Mouse (Mus musculus): Measurements from ENCODE around the gene Rrbp1. TPM values are rescaled to one million over a fixed set of nuclear protein-coding genes. Genes with fewer than 3 reads are reported as not detected.
A peak's percentile ranks its signal among the peaks of the same experiment; 100 is the strongest.

Gene Rrbp1
- polyA plus RNA-seq, 1 experiment from 2014 or later, result 130 TPM

- ATAC-seq (ENCODE audit: insufficient read depth, low FRiP score, low read depth), result no peak
- Histone ChIP-seq H3K4me1 (peaks cover 4% of the 10 kb centered on the region), H3K27me3 (replicated peaks) (no peaks in the 10 kb centered on the region), H3K9ac (no peak overlapping the region), H3K9me3 (no peaks in the 10 kb centered on the region), H3K4me3 (replicated peaks) (no peak overlapping the region), H3K4me2 (no peak overlapping the region), H3K27ac (no peak overlapping the region), H3K36me3 (no peaks in the 10 kb centered on the region)
- 67% methylated on average over 12 of the region's 12 CpGs for WGBS
These were observed 78.7 kb downstream of the Rrbp1 start for GRCm38 (mm10) chr2:143932340-143932873.

DNA sequence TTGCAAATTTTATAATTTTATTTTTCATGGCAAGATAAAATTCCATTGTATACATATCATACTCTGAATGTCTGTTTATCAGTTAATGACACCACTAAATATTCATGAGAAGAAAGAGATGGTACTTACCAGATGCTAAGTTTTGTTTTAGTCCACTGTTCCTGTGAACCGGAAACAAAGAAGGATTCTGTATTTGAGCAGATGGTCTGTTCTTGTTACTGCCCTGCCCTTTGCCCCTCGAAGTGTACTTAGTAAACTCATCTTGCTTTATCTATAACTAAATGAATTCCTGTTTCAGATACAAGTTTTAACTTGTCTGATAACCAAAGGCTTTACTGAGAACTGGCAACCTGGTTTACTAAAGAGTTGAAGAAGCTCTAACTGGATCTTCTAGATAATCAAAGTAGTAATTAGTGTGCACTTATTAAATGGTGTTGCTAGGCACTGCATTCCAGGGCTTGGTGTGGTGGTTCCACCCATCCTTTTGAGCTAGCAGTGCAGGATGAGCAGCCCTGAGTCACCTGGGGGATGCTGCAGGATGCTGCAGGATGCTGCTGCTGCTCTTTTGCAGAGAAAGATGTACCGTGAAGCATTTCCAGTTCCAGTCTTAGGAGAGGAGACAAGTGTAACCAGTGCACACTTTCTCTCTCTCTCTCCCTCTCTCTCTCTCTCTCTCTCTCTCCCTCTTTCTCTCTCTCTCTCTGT lies 81.3 kb downstream of the Rrbp1 start:
- 38% methylated on average over 3 of the region's 3 CpGs for WGBS
- no peak for ATAC-seq (ENCODE audit: insufficient read depth, low FRiP score, low read depth)
- H3K4me1 ChIP-seq, result peaks cover 4% of the 10 kb centered on the region
- no peak overlapping the region for H3K4me2 ChIP-seq
- H3K9ac ChIP-seq, result no peak overlapping the region
- no peaks in the 10 kb centered on the region for H3K36me3 ChIP-seq
- H3K9me3 ChIP-seq, result no peaks in the 10 kb centered on the region
- H3K27me3 ChIP-seq (replicated peaks), result no peaks in the 10 kb centered on the region
- no peak overlapping the region for H3K4me3 ChIP-seq (replicated peaks)
- no peak overlapping the region for H3K27ac ChIP-seq

GRCm38 (mm10) chr2:143925826-143926225 lies 85.2 kb downstream of the Rrbp1 start:
- Histone ChIP-seq H3K4me2 (no peak overlapping the region), H3K4me3 (replicated peaks) (no peak overlapping the region), H3K9me3 (no peaks in the 10 kb centered on the region), H3K27ac (no peak overlapping the region), H3K36me3 (no peaks in the 10 kb centered on the region), H3K4me1 (peaks cover 9% of the 10 kb centered on the region; the same call in 1 of the 2 replicates), H3K9ac (no peak overlapping the region), H3K27me3 (replicated peaks) (no peaks in the 10 kb centered on the region)
- ATAC-seq (ENCODE audit: insufficient read depth, low FRiP score, low read depth), result no peak
- 88% methylated on average over 6 of the region's 6 CpGs for WGBS

GRCm38 (mm10) chr2:143924085-143924484 lies 87.0 kb downstream of the Rrbp1 start:
- H3K27ac ChIP-seq, result no peak overlapping the region
- ATAC-seq (ENCODE audit: insufficient read depth, low FRiP score, low read depth), result no peak
- 51% methylated on average over 7 of the region's 7 CpGs for WGBS
- H3K4me2 ChIP-seq, result no peak overlapping the region
- peaks cover 16% of the 10 kb centered on the region; the same call in 1 of the 2 replicates for H3K4me1 ChIP-seq
- no peak overlapping the region for H3K4me3 ChIP-seq (replicated peaks)
- no peaks in the 10 kb centered on the region for H3K27me3 ChIP-seq (replicated peaks)
- H3K9me3 ChIP-seq, result no peaks in the 10 kb centered on the region
- no peak overlapping the region for H3K9ac ChIP-seq
- H3K36me3 ChIP-seq, result no peaks in the 10 kb centered on the region

DNA sequence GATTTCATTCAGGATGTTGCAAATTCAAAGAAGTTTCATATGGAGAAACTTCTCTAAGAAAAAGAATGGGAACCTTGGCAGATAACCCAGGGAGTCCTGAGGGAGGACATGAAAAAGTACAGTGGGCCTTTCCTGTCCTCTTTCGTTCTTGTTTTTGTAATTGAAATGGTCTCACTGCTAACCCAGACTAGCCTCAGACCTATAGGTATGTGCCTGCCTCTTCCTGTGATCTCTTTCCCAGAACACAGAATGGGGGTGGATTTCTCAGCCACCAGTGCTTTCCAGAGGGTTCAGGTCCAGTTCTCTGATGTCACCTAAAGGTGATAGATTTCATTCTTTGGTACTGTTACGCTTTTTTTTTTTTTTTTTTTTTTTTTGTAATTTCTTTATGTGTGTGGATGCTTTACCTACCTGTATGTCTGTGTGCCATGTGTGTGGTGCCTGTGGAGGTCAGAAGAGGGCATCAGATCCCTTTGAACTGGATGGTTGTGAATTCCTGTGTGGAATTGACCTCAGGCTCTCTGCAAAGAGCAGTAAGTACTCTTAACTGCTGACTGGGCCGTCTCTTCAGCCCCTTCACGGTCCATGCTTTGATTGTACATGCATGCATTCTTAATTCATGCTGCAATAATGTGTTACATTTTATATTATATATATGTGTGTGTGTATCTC lies 92.1 kb downstream of the Rrbp1 start:
- no peak overlapping the region for H3K4me3 ChIP-seq (replicated peaks)
- H3K27me3 ChIP-seq (replicated peaks), result no peaks in the 10 kb centered on the region
- H3K9me3 ChIP-seq, result no peaks in the 10 kb centered on the region
- H3K9ac ChIP-seq, result no peak overlapping the region
- H3K4me1 ChIP-seq, result peaks cover 23% of the 10 kb centered on the region; the same call in 1 of the 2 replicates
- no peak for ATAC-seq (ENCODE audit: insufficient read depth, low FRiP score, low read depth)
- no peak overlapping the region for H3K27ac ChIP-seq
- 41% methylated on average over 4 of the region's 4 CpGs for WGBS
- no peaks in the 10 kb centered on the region for H3K36me3 ChIP-seq
- H3K4me2 ChIP-seq, result peak overlapping the region; percentile 19; the same call in 1 of the 2 replicates

GRCm38 (mm10) chr2:143917622-143918021 lies 93.4 kb downstream of the Rrbp1 start:
- H3K4me2 ChIP-seq, result peak overlapping the region; percentile 60
- no peak for ATAC-seq (ENCODE audit: insufficient read depth, low FRiP score, low read depth)
- peak overlapping the region; percentile 52; the same call in 1 of the 2 replicates for H3K27ac ChIP-seq
- WGBS, result 62% methylated on average over 5 of the region's 5 CpGs
- H3K9ac ChIP-seq, result no peak overlapping the region
- H3K27me3 ChIP-seq (replicated peaks), result no peaks in the 10 kb centered on the region
- H3K36me3 ChIP-seq, result no peaks in the 10 kb centered on the region
- peak overlapping the region; percentile 92 for H3K4me3 ChIP-seq (replicated peaks)
- H3K9me3 ChIP-seq, result no peaks in the 10 kb centered on the region
- peaks cover 23% of the 10 kb centered on the region; the same call in 1 of the 2 replicates for H3K4me1 ChIP-seq

GRCm38 (mm10) chr2:143916229-143916628 lies 94.8 kb downstream of the Rrbp1 start:
- Histone ChIP-seq H3K9ac (peak overlapping the region; percentile 94; the same call in 1 of the 2 replicates), H3K36me3 (no peaks in the 10 kb centered on the region), H3K27ac (peak overlapping the region; percentile 100), H3K27me3 (replicated peaks) (no peaks in the 10 kb centered on the region), H3K9me3 (no peaks in the 10 kb centered on the region), H3K4me1 (peaks cover 23% of the 10 kb centered on the region; the same call in 1 of the 2 replicates), H3K4me3 (replicated peaks) (peak overlapping the region; percentile 92), H3K4me2 (peak overlapping the region; percentile 60)
- ATAC-seq (ENCODE audit: insufficient read depth, low FRiP score, low read depth), result no peak
- 4% methylated on average over 5 of the region's 5 CpGs for WGBS

GRCm38 (mm10) chr2:143915600-143916135 lies 95.4 kb downstream of the Rrbp1 start:
- Histone ChIP-seq H3K9ac (peak overlapping the region; percentile 94), H3K4me1 (peaks cover 20% of the 10 kb centered on the region; the same call in 1 of the 2 replicates), H3K4me2 (peak overlapping the region; percentile 60), H3K36me3 (no peaks in the 10 kb centered on the region), H3K9me3 (no peaks in the 10 kb centered on the region), H3K27me3 (replicated peaks) (no peaks in the 10 kb centered on the region), H3K4me3 (replicated peaks) (peak overlapping the region; percentile 92), H3K27ac (peak overlapping the region; percentile 100)
- under 1% methylated on average over 32 of the region's 32 CpGs for WGBS
- peak; percentile 7; the same call in 1 of the 2 replicates for ATAC-seq (ENCODE audit: insufficient read depth, low FRiP score, low read depth)

DNA sequence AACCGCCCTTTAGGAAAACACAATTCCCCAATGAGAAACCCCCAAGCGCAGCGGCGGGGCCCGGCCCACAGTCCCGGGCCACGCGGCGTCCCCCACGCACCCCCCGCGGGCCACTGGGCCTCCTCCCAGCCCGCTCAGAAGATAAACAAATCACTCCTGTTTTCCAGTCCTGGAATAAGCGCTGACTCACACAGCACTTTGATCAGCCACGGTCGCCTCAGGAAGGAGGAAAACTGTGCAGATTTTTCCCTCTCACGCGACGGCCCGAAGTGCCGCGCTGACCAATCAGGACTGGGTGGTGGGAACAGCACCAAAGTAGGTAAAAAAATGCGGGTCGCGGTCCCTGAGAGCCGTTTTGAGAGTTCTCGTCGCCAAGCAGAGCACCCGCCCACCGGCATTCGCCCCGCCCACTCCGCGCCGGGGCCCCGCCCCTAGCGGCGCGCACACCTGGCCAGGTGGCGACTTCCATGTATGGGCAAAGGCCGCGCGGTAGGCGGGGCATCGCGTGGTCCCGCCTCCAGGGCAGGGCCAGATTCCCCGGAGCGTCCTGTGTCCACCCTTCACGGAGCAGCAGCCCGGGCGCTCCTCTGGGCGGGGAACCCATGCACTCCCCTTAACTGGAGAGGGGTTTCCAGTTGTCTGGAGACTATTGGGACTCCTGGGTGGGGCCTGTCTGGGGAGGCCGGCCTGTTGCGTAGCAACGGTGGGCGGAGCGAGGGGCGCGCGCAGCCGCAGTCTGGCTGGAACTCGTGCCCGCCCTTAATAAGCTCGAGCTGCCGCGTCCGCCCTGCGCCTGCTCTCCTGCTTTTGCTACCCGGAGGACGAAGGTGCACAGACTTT lies 96.1 kb downstream of the Rrbp1 start, which contains the start of gene Dstn:
TSS of gene Dstn (plus strand) at position 561 of the 840 bp plus-strand sequence.
- Histone ChIP-seq H3K9ac (peak within 1 kb of the TSS; percentile 94), H3K27ac (peak within 1 kb of the TSS; percentile 100), H3K27me3 (replicated peaks) (no peaks in the 10 kb centered on the region), H3K4me3 (replicated peaks) (peak within 1 kb of the TSS; percentile 92), H3K9me3 (no peaks in the 10 kb centered on the region), H3K36me3 (no peaks in the 10 kb centered on the region), H3K4me2 (peak within 1 kb of the TSS; percentile 60), H3K4me1 (peaks cover 15% of the 10 kb centered on the region; the same call in 1 of the 2 replicates)
- ATAC-seq (ENCODE audit: insufficient read depth, low FRiP score, low read depth), result peak; percentile 97
- under 1% methylated on average over 71 of the region's 71 CpGs for WGBS

GRCm38 (mm10) chr2:143914221-143914620 lies 96.8 kb downstream of the Rrbp1 start:
- no peaks in the 10 kb centered on the region for H3K9me3 ChIP-seq
- WGBS, result 6% methylated on average over 10 of the region's 10 CpGs
- H3K27ac ChIP-seq, result peak overlapping the region; percentile 100
- H3K4me2 ChIP-seq, result peak overlapping the region; percentile 60
- peak overlapping the region; percentile 42 for H3K9ac ChIP-seq
- H3K36me3 ChIP-seq, result no peaks in the 10 kb centered on the region
- ATAC-seq (ENCODE audit: insufficient read depth, low FRiP score, low read depth), result no peak
- H3K4me3 ChIP-seq (replicated peaks), result peak overlapping the region; percentile 92
- H3K27me3 ChIP-seq (replicated peaks), result no peaks in the 10 kb centered on the region
- H3K4me1 ChIP-seq, result peaks cover 12% of the 10 kb centered on the region; the same call in 1 of the 2 replicates

DNA sequence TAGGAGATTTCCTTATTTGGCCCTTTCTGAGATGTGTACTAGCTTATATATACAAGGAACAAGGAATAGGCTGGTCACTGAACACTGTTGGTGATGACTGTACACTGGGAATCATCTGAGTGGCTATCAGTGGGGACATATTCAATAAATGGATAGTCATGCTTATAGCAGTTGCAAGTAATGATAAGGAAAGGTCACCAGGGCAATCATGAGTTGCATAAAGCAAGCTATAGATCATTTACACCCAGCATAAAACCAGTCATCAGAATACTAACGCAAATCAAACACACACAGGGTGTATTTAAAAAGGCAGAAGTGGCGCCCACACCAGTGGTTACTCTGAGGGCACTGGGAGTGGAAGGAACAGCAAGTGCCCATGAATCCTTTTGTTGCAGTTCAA lies 98.9 kb downstream of the Rrbp1 start:
- peaks cover 6% of the 10 kb centered on the region; the same call in 1 of the 2 replicates for H3K4me1 ChIP-seq
- WGBS, result 82% methylated on average over 2 of the region's 2 CpGs
- no peaks in the 10 kb centered on the region for H3K9me3 ChIP-seq
- no peak overlapping the region for H3K9ac ChIP-seq
- H3K4me2 ChIP-seq, result no peak overlapping the region
- no peak for ATAC-seq (ENCODE audit: insufficient read depth, low FRiP score, low read depth)
- no peaks in the 10 kb centered on the region for H3K36me3 ChIP-seq
- H3K4me3 ChIP-seq (replicated peaks), result no peak overlapping the region
- H3K27me3 ChIP-seq (replicated peaks), result no peaks in the 10 kb centered on the region
- no peak overlapping the region for H3K27ac ChIP-seq

Measured in stomach, embryonic 15.5 days (tissue).